Mouse (Mus musculus) ES-E14 (cell line): ENCODE data around the gene Pak4.

Experiments
- CHD2 ChIP-seq: IDR thresholded peaks from 2 replicates; pipeline ENCODE4 v1.6.1; 2014; ENCODE audit warnings: mild to moderate bottlenecking, low read depth, low read length, inconsistent platforms
- HCFC1 ChIP-seq: IDR thresholded peaks from 2 replicates; pipeline ENCODE4 v1.6.1; 2012; ENCODE audit warnings: low read length, inconsistent platforms, borderline replicate concordance; ENCODE audit not compliant: insufficient read depth
- MAFK ChIP-seq: IDR thresholded peaks from 2 replicates; pipeline ENCODE4 v1.6.1; 2014; ENCODE audit warnings: mild to moderate bottlenecking, low read depth, low read length, inconsistent platforms; ENCODE audit not compliant: insufficient read depth
- ZC3H11A ChIP-seq: IDR thresholded peaks from 2 replicates; pipeline ENCODE4 v1.6.1; 2012; ENCODE audit warnings: low read depth, mild to moderate bottlenecking, inconsistent platforms, low read length, borderline replicate concordance
- ZNF384 ChIP-seq: IDR thresholded peaks from 2 replicates; pipeline ENCODE4 v1.6.1; 2012; ENCODE audit warnings: low read depth, low read length, inconsistent platforms

DNA sequence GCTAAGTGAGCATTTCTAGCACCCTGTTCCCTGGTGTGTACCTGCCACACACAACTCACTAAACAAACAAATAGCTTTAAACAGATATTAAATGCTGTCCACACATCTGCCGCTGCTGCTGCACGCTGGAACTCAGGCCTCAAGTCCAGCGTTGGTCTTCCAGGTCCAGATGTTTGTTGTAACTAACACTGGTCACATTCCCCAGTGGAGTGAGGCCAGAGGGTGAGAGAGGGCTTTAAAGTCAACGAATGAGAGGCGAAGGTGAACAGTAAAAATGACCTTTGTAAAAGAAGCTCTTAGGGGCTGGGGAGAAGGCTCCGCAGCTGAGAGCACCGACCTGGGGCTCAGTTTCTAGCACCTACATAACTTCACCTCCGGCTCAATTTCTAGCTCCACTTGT, 43.6 kb upstream of the Pak4 start:
- TF ChIP-seq ZNF384 (no peak), ZC3H11A (no peak), CHD2 (no peak), MAFK (no peak), HCFC1 (no peak)
